Mouse (Mus musculus): ENCODE measurements around the gene Mfsd4b1. TPM values are rescaled to one million over a fixed set of nuclear protein-coding genes. Genes with fewer than 3 reads are reported as not detected.

Gene Mfsd4b1
- total and polyA plus RNA-seq, 2 experiments from 2014 or later, result 2.3 to 3.8 TPM

DNA sequence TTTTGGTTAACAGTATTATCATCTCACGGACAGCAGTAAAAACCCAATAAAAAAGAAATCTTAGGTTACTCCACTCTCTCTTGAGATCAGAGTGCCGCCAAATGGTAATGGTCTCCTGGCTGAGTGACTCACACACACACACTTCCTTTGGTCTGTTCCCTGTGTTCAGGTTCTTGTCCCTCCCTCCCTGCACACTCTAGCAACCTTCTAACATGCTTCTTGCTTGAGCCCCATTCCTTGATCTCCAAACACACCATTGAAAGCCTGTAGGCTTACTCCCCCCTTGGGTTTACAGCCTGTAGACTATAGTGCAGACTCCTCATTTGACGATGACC is 33.7 kb upstream of the Mfsd4b1 start:
- no peak for DNase-seq (ENCODE audit: low spot score)
- H3K9ac ChIP-seq (replicated peaks; ENCODE audit: low read depth, low read length), result no peak overlapping the region
- no peaks in the 10 kb centered on the region for H3K4me1 ChIP-seq (ENCODE audit: control insufficient read depth, insufficient read depth)
- no peaks in the 10 kb centered on the region for H3K27me3 ChIP-seq (ENCODE audit: control insufficient read depth, insufficient read depth, low read length)
- H3K4me3 ChIP-seq (ENCODE audit: low read depth, low read length), result no peak overlapping the region
- no peaks in the 10 kb centered on the region for H3K9me3 ChIP-seq (replicated peaks; ENCODE audit: control insufficient read depth, low read length)
- no peak overlapping the region for H3K27ac ChIP-seq (ENCODE audit: low read depth)
- 75% methylated on average over 3 of the region's 3 CpGs for WGBS
- TF ChIP-seq CTCF (IDR thresholded peaks at IDR 0.05; ENCODE audit: low read depth), result no peak
- H3K4me2 ChIP-seq (ENCODE audit: low read depth, low read length), result no peak overlapping the region
- H3K36me3 ChIP-seq (replicated peaks; ENCODE audit: control insufficient read depth, insufficient read depth, low read length), result no peaks in the 10 kb centered on the region
- ATAC-seq (ENCODE audit: insufficient read depth, low read depth), result no peak

- Histone ChIP-seq H3K9ac (replicated peaks; ENCODE audit: low read depth, low read length) (no peak overlapping the region), H3K36me3 (replicated peaks; ENCODE audit: control insufficient read depth, insufficient read depth, low read length) (no peaks in the 10 kb centered on the region), H3K4me1 (ENCODE audit: control insufficient read depth, insufficient read depth) (no peaks in the 10 kb centered on the region), H3K27me3 (ENCODE audit: control insufficient read depth, insufficient read depth, low read length) (no peaks in the 10 kb centered on the region), H3K9me3 (replicated peaks; ENCODE audit: control insufficient read depth, low read length) (no peaks in the 10 kb centered on the region), H3K4me3 (ENCODE audit: low read depth, low read length) (no peak overlapping the region), H3K4me2 (ENCODE audit: low read depth, low read length) (no peak overlapping the region), H3K27ac (ENCODE audit: low read depth) (no peak overlapping the region)
- DNase-seq (ENCODE audit: low spot score), result peak; percentile 8
- ATAC-seq (ENCODE audit: insufficient read depth, low read depth), result no peak
- TF ChIP-seq CTCF (IDR thresholded peaks at IDR 0.05; ENCODE audit: low read depth), result no peak
- 55% methylated on average over 6 of the region's 6 CpGs for WGBS
Observed at GRCm38 (mm10) chr10:40058062-40058785, 33.2 kb upstream of the Mfsd4b1 start.

- Histone ChIP-seq H3K36me3 (replicated peaks; ENCODE audit: control insufficient read depth, insufficient read depth, low read length) (0 out of 2 replicates have a peak, but pooled peaks cover 2% of the 10 kb centered on the region), H3K4me1 (ENCODE audit: control insufficient read depth, insufficient read depth) (no peaks in the 10 kb centered on the region), H3K27ac (ENCODE audit: low read depth) (no peak overlapping the region), H3K27me3 (ENCODE audit: control insufficient read depth, insufficient read depth, low read length) (no peaks in the 10 kb centered on the region), H3K9ac (replicated peaks; ENCODE audit: low read depth, low read length) (no peak overlapping the region), H3K4me2 (ENCODE audit: low read depth, low read length) (no peak overlapping the region), H3K9me3 (replicated peaks; ENCODE audit: control insufficient read depth, low read length) (no peaks in the 10 kb centered on the region), H3K4me3 (ENCODE audit: low read depth, low read length) (no peak overlapping the region)
- no peak for TF ChIP-seq CTCF (IDR thresholded peaks at IDR 0.05; ENCODE audit: low read depth)
- TF ChIP-seq EP300 (IDR thresholded peaks at IDR 0.05; ENCODE audit: low read depth), result no peak
- 72% methylated on average over 2 of the region's 2 CpGs for WGBS
- DNase-seq (ENCODE audit: low spot score), result no peak
- no peak for ATAC-seq (ENCODE audit: insufficient read depth, low read depth)
Observed at GRCm38 (mm10) chr10:40057615-40058014, 32.5 kb upstream of the Mfsd4b1 start.

GRCm38 (mm10) chr10:40054455-40054854 is 29.4 kb upstream of the Mfsd4b1 start:
- Histone ChIP-seq H3K9me3 (replicated peaks; ENCODE audit: control insufficient read depth, low read length) (no peaks in the 10 kb centered on the region), H3K4me1 (ENCODE audit: control insufficient read depth, insufficient read depth) (no peaks in the 10 kb centered on the region), H3K36me3 (replicated peaks; ENCODE audit: control insufficient read depth, insufficient read depth, low read length) (peaks cover 13% of the 10 kb centered on the region), H3K27me3 (ENCODE audit: control insufficient read depth, insufficient read depth, low read length) (no peaks in the 10 kb centered on the region), H3K27ac (ENCODE audit: low read depth) (no peak overlapping the region), H3K4me3 (ENCODE audit: low read depth, low read length) (no peak overlapping the region), H3K9ac (replicated peaks; ENCODE audit: low read depth, low read length) (no peak overlapping the region), H3K4me2 (ENCODE audit: low read depth, low read length) (no peak overlapping the region)
- no peak for DNase-seq (ENCODE audit: low spot score)
- 88% methylated on average over 8 of the region's 8 CpGs for WGBS
- ATAC-seq (ENCODE audit: insufficient read depth, low read depth), result no peak
- no peak for TF ChIP-seq CTCF (IDR thresholded peaks at IDR 0.05; ENCODE audit: low read depth)
- TF ChIP-seq EP300 (IDR thresholded peaks at IDR 0.05; ENCODE audit: low read depth), result no peak

GRCm38 (mm10) chr10:40053896-40054295 is 28.8 kb upstream of the Mfsd4b1 start:
- 81% methylated on average over 4 of the region's 4 CpGs for WGBS
- Histone ChIP-seq H3K9ac (replicated peaks; ENCODE audit: low read depth, low read length) (no peak overlapping the region), H3K27me3 (ENCODE audit: control insufficient read depth, insufficient read depth, low read length) (no peaks in the 10 kb centered on the region), H3K4me3 (ENCODE audit: low read depth, low read length) (no peak overlapping the region), H3K27ac (ENCODE audit: low read depth) (no peak overlapping the region), H3K9me3 (replicated peaks; ENCODE audit: control insufficient read depth, low read length) (no peaks in the 10 kb centered on the region), H3K4me2 (ENCODE audit: low read depth, low read length) (no peak overlapping the region), H3K4me1 (ENCODE audit: control insufficient read depth, insufficient read depth) (no peaks in the 10 kb centered on the region), H3K36me3 (replicated peaks; ENCODE audit: control insufficient read depth, insufficient read depth, low read length) (peaks cover 13% of the 10 kb centered on the region)
- no peak for DNase-seq (ENCODE audit: low spot score)
- TF ChIP-seq EP300 (IDR thresholded peaks at IDR 0.05; ENCODE audit: low read depth) (no peak), CTCF (IDR thresholded peaks at IDR 0.05; ENCODE audit: low read depth) (no peak)
- ATAC-seq (ENCODE audit: insufficient read depth, low read depth), result no peak
